Mouse (Mus musculus) adrenal gland, adult 8-10 months (tissue): ENCODE data around the gene Pgf. TPM values are rescaled to one million over a fixed set of nuclear protein-coding genes. Genes with fewer than 3 reads are reported as not detected.

Experiments used
- DNase-seq: peaks from one replicate; pipeline ENCODE4 v3.0.0; 2022
- total RNA-seq, 4 experiments: library from RNA; stranded (reverse); gene quantifications; 2 replicates each; pipeline ENCODE4 v1.2.4; 2022

Pgf gene
- total RNA-seq, 4 experiments from 2014 or later = 2.4 to 5.9 (median 4.5) TPM

DNA sequence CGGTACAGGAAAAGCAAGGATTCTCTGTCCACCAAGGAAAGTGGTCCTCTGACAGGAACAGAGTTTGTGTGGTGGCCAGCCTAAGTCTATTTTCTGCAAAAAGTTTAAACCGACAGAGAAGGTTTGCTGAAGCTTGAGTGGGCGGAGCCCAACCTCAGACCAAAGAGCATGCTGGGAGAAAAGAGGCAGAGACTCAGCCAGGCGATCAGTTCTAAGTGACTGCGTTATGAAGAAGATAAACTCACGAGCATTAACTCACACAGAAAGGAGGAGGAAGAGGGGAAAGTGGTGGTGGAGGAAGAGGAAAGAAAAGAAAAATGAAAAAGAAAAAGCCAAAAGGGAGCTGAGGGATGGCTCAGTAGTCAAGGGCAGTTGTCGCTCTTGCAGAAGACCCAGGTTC is 12.7 kb upstream of the Pgf start:
- DNase-seq = no peak

DNA sequence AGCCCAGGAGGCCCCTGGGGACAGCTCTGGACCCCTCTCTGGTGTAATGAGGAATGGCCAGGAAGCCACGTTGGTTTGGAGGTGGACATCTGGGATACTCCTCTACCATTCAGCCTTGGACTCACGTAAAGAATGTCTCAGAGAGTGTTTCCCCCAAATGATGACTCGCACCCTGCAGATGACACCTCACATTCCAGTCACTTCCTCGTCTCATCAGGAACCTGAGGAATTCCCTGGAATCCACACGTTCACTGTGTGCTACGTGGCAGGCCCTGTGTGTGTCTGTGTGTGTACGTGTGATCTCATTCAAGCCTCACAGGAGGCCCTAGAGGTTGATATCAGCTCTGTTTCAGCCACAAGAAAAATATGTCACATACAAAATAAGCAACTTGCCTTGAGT is 8.8 kb upstream of the Pgf start:
- DNase-seq = no peak

DNA sequence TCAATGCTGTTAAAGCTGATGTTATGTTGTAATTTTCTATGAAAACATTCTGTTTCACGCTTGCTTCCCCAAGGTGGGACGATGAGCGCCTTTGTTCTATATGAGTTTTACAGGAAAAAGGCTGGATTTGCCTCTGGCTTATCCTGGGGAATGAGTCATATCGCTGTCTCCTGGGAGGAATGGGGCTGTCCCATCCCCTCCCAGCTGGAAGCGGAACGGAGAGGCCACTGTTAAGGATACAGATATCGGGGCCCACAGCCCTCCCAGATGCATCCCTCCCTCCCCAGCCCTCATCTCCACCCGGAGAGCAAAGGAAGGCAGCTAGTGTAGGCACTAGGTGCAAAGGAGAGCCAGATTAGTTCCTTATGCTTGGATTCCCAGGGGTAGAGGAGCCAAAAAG is 8.2 kb upstream of the Pgf start:
- DNase-seq = no peak

DNA sequence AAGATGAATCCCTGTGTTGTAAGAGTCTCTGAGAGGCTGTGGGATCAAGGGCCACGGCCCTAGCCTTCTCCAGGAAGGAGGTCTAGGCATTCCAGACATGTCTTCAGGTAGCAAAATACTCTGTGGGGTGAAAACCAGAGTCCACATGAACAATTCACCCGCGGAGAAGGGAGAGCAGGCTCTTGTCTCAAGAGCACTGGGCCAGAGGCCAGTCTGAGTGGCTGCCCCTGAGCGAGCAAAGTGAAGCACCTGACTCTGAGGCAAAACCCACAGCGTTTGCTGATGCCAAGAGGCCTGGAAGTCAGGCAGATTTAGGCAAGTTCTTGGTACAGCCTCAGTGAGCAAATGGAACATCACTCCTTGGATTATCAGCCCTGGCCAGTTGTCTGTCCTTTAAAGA is 6.5 kb upstream of the Pgf start:
- no peak for DNase-seq

DNA sequence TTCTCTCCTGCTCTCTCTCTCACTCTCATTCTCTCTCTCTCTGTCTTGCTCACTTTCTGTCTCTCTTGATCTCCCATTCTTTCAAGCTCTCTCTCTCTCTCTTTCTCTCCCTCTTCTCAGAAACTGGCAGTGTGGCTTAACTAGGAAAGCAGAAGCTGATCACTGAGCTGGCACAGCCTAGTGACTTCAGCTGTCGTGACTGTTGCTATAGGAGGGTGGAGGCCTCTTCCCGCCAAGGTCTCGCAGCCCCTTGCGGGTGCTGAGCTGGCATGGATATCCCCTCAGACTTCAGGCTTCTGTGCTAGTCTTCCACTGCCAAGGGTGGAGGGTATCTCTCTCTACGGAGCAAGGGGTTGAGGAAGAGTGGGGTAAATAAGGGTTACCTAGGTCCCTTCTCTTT is 5.3 kb upstream of the Pgf start:
- no peak for DNase-seq

DNA sequence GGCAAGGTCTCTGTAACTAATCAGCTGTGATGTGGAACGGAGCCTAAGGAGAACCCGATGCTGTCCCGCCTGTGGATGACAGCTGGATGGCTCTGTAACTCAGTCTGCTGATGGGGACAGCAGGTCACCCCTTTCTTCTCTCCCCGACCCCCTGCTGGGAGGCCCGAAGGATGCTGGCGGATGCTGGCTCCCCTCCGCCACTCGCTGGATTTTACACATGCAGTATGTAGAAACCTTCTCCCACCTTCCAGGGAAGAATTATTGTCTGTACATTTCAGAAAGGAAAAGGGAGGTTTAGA is 4.7 kb upstream of the Pgf start:
- no peak for DNase-seq

DNA sequence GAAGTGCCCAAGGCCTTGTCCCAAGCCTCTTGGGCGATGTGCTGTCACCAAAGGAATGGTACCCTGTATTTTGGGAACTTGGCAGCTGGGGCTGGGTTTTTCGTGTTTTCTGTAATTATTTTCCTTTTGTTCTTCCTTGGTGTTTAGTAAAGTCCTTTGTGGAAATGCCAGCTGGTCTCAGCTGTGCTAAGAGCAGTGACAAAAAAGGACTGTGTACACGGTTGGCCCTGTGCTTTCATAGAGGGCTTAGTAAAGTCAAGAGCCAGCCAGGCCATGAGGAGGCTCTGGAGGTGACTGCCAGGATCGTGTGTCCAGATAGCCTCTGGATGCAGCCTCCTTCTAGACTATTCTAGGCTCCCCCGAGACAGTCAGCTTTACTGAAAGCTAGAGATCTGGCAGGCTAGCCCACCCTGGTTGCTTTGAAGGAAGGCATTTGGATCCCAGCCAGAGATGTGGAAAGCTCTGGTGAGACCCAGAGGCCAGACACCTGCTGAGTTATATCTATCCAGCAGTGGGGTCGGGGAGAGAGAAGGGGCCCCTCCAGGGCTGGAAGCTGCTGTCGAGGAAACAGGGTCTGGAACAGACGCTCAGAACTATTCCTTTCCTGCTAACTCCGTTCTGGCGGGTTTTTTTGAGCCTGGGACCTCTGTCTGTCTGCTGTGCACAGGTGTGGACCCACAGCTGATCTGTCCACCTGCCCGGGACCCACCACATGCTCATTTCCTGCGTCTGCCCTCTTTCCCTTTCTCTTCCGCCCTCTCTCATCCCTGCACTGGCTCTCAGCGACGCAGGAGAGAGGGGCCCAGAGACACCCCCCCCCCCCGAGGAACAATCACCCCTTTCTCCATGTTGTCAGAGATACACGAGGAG is 4.1 kb upstream of the Pgf start:
- DNase-seq = no peak

DNA sequence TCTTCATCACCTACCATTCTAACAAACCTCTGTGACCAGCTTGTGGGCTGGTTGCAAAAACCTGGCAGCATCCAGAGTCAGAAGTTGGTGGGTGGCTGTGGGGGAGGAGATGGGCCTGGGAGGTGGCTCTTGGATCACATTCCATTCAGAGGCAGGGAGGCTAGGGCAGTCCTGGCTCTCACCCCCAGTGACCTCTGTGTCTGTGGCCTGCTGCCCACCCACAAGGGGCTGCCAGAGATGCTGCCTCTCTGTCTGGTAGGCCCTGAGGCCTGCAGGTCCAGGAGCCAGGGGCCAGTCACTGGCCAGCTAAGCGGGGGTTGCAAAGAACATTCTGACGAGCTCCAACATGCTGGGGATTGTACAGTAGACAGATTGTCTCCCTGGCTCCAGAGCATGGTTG is 704 bp upstream of the Pgf start:
- DNase-seq = no peak

DNA sequence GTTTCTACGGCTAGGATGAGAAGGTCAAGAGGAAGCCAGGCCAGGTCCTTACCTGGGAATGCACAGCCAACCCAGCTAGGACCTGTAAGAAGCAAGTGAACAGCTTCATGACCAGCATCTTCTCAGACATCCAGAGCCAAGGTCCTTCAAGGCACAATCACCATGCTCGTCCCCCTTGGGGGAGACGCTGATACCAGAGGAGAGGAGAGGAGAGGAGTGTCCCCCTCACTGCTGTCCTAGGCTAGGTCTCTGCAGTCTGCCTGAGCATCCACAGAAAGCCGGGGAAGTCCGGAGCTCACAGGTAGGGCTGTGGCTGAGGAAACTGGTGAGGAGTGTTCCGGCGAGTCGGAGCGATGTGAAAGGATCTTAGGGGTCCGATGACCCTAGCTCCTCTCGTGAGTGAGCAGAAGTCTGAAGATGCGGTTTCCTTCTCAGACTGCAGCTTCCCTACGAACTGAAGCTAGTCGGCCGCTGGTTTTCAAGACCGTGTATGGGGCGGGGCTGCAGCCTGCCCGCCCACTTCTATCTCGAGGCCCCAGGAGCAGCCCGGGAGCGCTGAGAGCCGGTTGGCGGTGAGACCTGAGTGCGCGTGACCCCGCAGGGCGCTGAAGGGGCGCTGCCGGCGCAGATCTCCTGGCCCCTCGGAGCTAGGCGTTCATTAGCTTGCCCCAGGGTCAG is 605 bp downstream of the Pgf start:
- no peak for DNase-seq

DNA sequence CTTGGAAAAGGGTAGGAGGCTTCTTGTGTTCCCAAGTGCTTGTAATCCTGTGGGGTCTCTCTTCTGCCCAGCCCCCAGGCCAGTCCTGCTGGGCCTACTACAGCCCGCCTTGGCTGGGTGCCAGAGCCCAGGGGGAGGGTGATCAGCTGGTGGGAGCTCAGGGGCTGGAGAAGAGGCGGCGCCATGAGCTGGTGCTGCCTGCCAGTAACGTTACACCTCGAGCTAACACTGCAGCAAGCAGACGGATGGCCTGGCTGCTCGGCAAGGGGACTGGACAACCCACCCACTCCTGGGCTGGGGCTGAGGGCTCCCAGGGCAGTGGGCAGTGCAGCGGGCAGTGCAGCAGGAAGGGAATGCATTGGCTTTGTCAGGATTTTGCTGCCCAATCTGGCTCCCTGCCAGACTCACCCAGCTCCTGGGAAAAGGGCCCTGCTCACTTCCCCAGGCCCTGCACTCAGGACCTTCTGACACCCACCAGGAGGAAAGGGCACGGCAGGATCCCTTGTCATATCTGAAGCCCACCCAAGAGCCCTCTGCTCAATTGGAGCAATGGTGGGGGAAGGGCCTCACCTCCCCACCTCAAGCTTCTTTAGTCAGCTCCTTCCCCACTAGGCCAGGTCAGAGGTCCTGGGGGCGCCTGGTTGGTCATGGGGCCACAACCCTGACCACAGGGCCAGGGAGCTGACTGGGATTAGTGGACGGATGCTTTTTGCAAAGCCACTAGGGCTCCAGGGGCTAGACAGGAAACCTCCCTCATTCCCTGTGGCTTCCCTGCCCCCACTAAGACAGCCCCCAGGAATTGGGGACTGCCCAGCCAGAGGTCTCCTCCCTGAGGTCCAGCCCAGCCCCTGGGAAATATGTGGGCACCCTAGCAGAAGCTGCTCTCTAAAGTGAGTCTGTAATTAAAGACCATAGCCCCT is 1.4 kb downstream of the Pgf start:
- no peak for DNase-seq

DNA sequence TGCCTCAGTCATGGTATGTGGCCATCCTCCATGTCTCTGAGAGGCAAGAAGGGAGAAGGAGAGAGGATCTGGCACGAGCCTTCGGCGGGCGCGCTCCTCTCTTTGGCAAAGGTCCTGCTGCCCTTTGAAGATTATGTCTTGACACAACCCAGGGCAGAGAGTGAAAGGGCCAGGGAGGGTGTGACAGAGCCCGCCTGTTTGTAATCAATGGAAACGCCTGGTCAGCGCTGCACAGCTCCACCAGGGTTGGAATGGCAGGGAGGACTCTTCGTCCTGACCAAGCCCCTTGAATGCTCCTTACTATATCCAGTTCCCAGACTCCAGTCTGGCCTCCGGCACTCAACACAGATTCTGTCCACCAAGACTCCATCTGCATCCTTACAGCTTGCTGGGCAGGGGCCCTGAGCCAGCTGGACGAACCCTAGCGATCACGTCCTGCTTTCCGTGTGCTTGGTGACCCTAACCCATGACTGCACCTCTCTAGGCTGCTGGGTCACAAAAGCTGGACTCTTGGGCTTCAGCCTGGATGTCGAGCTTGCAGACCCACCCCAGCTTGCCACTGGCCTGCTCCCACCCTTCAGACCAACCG is 2.4 kb downstream of the Pgf start:
- DNase-seq = no peak

DNA sequence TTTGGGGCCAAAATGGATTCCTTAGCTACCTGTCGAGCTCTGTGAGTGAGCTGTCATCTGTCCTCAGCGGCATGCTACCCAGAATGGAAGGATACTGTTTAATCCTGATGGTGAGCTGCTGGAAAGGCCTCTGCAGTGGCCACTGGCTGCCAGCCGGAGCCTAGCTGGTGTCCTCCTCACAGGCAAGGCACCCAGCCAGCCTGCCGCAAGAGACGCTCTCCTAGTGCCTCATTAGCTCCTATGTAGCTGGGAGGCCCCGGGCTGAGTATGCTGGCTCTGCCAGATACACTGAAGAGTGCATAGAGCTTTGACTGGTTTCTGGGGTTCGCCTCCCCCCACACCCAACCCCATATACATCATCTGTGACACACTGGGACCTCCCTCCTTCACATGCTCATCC is 3.6 kb downstream of the Pgf start:
- no peak for DNase-seq

DNA sequence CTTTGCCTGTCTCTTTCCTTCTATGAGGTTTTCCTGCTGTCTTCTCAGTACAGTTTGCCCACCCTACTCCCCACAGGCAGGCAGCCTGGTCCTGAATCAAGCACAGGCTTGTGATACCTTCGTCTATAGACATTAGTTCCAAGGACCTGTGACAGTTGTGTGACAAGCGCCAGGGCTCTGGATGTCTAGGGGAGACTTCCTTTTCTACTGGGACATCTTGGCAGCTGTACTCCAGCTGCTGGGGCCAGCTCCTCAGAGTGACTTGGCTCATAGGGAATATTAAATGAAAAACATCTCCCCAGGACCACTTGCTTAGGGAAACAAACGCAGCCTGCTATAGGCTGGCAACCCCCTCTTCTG is 6.7 kb downstream of the Pgf start:
- DNase-seq = no peak

DNA sequence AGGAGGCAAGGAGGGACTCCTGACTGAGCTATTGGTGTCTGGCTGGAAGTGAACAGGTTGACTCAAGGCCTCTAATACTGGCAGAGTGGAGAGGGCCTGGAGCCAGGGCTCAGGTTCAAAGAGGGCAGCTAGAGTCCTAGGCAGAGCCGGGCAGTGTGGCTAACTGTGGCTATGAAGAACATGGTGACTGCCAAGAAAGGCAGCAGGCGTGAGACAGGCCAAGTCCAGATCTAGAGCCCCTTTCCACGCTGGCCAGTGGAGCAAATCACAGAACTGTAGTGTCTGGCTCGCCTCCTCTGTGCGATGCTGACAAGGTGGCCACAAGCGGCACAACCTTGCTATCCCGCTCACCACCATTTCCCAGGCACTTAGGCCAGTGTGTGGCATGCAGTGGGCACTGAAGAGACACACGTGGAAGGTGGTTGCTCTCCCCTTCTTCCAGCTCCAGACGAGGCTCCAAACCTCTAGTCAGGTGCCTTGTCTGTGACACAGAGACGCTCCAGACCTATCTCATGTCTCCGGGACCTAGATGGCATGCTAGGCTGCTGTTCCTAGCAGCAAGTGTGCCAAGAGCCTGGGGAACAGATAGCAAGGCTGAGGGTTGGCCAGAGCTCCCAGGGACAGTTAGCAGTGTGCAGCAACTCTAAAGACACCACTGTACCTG is 7.2 kb downstream of the Pgf start:
- DNase-seq = no peak

DNA sequence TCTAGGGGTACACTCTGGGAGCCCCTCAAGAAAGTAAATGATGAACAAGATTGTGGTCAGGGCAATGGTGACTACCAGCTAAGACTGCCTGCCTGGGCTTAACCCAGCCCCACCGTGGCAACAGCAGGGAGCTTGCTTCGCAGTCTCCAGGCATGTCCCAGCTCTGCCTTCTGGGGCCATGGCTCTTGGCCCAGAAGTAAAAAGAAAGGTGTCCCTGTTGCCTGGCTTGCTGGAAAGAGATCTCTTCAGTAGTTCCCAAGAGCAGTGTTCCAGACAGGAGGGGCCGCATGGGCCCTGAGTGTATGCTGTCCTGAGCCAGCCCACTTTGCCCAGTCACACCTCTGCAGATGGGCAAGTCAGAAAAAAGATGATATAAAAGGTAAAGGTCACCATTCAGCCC is 7.7 kb downstream of the Pgf start:
- no peak for DNase-seq

DNA sequence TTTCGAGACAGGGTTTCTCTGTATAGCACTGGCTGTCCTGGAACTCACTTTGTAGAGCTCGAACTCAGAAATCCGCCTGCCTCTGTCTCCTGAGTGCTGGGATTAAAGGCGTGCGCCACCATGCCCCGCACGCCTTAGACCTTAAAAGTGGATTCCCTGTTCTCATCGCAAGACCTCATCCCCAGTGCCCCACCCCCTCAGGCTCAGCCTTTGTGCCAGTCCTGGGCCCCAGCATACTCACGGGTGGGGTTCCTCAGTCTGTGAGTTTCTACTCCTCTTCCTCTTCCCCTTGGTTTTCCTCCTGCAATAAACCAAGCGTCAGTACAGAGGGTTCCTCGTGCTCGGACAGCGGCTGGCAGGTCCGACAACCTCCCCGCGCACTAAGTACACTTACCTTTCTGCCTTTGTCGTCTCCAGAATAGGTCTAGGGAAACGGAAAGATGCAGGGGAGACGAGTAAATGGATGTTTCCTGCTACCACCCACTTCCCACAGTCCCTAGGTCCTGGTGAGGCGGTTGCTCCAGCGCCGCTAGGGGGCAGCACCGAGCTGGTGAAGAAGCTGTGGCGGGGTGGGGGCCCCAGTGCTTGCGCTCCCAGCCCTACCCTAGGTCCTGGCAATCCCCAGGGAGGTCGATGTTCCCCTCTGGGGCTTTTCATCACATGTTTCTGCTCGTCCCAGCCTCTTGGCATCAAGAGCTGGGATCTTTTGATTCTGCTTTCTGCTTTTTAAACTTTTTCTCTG is 8.3 kb downstream of the Pgf start:
- peak; percentile 47 for DNase-seq

DNA sequence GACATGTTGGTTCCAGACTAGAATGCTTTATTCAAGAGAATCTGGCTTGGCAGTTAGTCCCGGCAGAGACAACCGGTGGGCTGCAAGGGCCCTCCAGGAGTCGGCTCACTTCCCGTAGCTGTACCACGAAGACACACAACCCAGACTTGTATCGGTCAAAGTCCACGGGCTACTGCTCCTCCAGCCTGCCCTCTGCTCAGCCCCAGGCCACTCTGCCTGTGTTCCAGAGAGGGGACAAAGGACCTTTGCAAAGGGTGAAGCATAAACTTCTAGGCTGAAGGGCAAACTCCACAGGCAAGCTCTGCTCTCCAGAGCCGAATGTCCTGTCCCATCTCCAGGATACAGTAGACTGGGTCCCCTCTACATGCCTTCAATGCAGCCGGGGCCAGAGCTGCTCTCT is 11.0 kb downstream of the Pgf start:
- DNase-seq = no peak

DNA sequence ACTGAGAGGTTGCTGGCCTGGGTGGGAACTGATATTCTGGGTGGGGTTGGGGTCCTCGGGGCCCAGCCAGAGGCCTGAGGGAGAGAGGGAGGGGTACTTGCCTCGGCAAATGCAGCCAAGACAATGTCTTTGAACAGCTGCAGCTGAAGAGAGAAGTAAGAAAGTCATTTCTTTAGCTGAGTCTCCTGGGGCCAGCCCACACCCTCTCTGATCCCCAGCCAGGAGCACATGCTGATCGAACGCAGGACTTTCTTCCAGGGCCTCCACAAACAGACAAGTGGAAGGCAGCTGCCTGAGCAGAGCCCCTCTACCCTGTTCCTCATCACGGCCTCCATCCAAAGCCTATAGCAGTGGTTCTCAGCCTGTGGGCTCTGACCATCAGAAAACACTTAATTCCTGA is 12.6 kb downstream of the Pgf start:
- DNase-seq = no peak

DNA sequence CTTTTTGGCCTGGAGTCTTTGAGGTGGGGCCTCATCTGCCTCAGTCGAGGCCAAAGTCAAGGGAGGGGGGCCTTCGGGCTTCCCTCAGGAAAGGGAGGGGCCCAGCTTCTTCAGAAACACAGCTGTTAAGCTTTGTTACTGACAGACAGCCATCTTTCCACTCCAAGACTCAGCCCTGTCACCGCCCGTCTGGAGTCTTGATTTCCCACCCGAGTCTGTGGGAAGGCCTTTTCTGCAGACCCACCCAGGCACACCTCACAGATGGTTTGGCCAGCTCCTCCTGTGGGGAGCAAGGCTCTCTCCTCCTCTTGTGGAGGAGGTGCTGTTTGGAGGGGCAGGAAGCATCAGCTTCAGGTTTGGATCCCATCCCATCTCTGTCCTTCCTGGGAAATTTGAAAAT is 18.0 kb downstream of the Pgf start:
- no peak for DNase-seq

DNA sequence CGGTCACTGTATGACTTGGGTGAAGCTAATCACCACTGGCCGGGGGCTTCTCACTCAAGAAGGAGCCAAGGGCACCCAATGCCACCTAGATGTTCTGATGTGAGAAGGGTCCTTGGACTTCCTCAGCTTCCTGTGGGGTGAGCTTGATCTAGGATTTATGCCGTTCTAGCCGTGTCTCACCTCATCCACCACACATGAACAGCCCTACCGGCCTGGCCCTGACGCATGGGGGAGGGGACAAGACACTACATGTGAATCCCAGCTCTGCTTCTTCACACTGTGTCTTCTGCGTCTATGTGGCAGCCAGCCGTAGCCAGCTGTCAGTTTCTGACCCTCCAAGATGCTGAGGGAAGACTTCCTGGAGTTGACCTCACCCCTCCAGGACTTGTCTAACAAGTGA is 18.8 kb downstream of the Pgf start:
- DNase-seq = no peak

DNA sequence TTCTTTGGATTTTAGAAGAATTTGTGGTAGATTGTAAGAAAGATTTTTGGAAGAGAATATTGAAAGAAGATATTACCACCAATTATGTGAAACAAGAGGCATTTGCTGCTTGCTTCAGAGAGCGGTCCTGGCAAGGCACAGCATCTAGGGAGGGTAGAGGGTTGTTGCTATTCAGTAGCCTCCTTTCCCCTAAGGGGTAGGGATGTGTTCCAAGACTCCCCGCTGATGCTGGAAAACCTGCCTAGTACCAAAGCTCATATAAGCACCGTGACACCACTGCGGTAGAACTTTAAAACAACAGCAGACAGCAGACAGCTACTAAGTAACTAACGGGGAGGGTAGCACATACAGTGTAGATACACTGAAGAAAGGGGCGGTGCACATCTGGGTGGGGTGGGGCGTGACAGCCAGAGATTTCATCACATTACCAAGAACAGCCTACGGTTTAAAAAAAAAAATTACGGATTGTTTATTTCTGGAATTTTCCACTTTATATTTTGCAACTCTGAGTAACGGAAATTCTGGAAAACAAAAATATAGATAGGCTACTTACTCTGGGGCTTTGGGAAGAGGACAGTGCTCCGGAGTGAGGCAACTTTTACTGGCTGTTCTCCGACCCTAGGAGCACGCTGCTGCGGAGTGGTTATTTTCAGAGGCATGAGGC is 19.7 kb downstream of the Pgf start:
- DNase-seq = no peak
